Mouse (Mus musculus) erythroblast, embryonic 14.5 days (primary cell): ENCODE data around the gene Ccnk.

Experiments used
- GATA1 ChIP-seq: IDR thresholded peaks from 2 replicates; pipeline ENCODE4 v1.6.1; 2012; ENCODE audit warnings: low read length, inconsistent platforms, mixed read lengths
- TAL1 ChIP-seq: IDR thresholded peaks from 3 replicates; pipeline ENCODE4 v1.6.1; 2012; ENCODE audit warnings: low read length, inconsistent platforms, mixed read lengths

DNA sequence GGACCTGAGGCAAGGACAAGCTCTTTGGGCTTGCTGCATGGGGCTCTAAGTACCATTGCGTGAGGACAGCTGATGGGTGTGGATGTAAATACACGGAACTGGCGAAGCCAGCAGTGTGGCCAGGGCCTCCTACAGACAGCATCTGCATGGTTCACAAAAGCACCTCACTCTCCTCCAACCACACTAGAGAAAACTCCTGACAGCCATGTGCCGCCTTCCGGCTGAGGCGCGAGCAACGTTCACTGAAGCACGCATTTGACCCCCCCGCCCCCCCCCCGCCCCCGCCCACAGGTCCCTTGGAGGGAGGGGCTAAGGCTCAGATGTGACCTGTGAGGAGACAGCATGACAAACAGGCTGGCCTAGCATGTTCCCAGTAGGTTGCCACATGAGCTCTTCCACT lies 25.6 kb downstream of the Ccnk start:
- no peak for TF ChIP-seq GATA1
- TF ChIP-seq TAL1 = no peak
